Mouse (Mus musculus) monocyte, adult 2 months (primary cell): Measurements from ENCODE around the gene Emx2.

Source experiments
- DNase-seq, 2 experiments: peaks; one replicate each; pipeline ENCODE4 v3.0.0; 2022; ENCODE audit warnings: low spot score in 2 of 2, low read depth in 1 of 2

Gene Emx2

DNA sequence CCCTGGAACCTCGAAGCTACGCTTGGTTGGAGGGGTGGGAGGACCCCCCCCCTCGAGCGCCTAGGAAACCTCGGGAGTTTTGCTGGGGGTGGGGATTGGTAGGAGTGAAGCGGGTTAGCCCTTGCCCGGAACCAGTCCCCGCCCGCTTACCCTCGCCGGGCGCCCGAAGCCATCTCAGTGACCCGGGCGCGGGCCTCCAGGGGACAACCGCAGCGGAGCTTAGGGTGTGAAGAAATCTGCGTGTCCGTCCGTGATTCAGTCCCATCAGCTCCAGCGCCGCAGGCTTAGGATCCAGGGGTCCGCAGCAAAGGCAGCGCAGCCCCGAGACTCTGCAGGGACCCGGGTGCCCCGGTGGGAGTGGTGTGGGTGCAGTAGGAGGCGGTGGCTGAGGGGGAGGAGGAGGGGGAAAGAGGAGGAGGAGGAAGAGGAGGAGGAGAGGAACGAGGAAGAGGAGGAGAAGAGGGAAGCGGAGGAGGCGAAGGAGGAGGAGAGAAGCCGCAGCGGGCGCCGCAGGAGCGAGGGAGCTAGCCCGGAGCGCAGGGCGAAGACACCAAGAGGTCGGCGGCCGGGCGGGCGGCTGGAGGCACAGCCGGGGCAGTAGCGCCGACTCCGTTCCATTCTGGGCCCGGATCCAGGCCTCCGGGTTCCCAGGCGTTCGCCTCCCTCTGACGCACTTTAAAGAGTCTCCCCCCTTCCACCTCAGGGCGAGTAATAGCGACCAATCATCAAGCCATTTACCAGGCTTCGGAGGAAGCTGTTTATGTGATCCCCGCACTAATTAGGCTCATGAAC lies at the start of gene Emx2:
Emx2 (plus strand) TSS at position 422 of the 792 bp plus-strand sequence.
- DNase-seq: no peak

DNA sequence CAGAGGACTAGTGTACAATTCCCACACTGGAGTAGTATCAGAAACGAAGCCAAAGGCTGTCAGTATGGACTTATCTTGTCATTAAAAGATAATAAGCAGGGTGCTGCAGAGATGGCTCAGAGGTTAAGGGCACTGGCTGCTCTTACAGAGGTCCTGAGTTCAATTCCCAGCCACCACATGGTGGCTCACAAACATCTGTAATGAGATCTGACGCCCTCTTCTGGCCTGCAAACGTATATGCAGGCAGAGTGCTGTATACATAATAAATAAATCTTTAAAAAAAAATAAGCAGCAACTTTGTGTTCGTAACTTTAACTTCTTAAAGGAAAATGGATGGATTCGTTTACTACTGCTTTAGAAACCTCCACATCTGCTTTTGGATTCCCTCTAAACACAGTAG lies 44.0 kb upstream of the Emx2 start:
- DNase-seq: no peak

DNA sequence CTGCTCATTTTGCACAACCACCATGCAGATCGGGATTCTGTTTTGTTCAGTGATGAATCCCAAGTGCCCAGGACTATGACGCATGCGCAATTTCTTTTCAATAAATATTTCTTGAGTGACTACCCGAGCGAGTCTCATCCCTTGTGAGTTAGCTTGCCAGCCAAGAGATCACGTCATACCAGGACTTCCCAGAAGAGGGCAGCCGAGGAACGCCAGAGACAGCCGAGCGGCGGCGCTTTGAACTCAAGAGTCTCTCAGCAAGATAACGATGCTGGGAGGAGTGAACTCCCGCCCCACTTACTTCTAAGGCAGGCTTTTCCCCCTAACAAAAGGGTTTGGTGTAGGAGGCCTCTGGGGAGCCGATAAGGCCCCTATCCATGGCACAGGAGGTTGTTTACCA lies 40.1 kb upstream of the Emx2 start:
- peak; percentile 3 to 48 for DNase-seq

DNA sequence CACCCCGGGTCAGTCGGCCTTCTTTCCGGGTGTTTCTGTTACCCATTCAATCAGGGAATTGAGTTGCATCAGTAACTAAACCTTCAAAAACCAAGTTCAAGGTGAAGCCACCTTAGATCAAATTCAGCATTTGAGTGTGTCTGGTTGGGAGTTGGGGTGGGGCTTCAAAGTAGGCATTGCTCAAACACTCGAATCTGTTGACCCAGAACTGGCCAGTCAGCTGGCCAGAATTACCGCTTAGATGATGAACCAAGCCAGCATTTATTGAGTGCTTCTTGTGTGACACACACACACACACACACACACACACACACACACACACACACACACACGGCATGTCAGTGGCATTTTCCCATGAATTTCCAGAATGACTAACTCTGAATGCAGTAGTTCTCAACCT lies 39.5 kb upstream of the Emx2 start:
- no peak for DNase-seq

DNA sequence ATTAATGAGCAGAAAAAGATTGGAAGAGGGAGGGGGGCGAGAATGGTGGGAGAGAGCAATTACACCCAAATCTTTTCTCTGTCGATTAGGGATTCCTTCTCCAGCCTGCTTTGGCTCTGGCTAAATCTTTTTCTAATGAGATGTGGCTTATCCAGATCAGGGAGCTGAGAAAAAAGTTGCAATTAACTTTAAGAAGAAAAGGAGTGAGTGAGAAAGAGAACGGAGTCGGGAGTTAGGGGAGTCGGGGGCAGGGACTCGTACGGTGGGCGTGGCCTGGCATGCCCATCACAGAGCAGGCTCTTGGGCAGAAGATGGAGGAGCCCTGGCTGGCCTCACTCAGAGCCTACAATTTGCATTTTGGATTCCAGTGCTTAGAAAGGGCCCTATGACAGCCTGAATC lies 35.8 kb upstream of the Emx2 start:
- DNase-seq: no peak

DNA sequence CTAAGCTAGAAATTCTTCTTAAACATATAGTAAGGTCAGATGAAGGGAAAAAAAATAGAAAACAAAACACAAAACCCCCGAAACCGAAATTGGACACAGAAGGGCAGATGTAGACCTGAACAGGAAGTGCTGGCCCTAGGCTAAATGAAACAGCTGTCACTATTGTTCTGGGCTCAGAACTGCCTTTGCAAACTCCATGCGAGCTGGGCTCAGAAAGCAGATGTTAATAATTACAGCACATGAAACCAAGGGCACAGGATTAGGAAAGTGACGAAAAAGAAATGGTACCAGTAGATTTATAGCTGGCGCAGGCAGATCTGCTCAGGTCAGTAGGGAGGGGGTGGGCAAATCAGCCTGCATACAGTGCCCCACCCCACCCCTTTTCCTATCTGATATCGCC lies 34.5 kb upstream of the Emx2 start:
- DNase-seq: no peak

DNA sequence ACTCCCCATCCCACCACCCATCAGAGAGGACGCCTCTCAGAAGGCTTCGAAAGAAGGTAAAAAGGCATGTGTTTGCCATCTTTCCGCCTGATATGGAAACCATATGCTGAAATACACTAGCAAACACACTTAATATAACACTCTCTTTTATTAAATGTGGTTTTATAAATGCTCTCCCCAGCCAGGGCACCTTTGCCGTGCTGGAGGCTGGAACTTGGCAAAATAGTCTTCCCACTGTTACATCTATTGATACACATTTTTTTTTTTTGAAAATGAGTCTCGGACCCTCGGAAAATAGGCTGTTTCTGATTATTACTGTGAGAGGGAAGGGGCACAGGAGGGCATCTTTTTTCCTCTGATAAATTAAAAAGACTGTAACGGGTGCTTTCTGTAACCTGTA lies 33.2 kb upstream of the Emx2 start:
- no peak for DNase-seq

DNA sequence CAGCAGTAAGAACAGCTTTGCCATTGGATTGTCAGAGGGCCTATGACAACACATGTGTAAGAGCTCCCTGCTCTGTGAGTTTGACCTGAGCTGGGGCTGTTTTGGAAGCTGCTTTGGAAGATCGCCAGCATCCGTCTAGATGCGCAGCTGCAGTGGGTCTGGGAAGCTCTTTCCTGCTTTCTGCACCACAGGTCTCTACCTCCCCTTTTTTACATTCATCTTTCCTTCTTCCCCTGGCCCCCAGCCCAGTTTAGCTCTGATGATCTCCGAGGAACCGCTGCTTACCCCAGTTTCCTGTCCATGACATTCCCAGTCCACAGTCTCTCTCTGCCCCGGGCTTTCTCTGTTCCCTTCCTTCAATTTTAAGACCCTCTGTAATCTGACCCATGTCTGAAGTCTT lies 25.9 kb upstream of the Emx2 start:
- DNase-seq: no peak

DNA sequence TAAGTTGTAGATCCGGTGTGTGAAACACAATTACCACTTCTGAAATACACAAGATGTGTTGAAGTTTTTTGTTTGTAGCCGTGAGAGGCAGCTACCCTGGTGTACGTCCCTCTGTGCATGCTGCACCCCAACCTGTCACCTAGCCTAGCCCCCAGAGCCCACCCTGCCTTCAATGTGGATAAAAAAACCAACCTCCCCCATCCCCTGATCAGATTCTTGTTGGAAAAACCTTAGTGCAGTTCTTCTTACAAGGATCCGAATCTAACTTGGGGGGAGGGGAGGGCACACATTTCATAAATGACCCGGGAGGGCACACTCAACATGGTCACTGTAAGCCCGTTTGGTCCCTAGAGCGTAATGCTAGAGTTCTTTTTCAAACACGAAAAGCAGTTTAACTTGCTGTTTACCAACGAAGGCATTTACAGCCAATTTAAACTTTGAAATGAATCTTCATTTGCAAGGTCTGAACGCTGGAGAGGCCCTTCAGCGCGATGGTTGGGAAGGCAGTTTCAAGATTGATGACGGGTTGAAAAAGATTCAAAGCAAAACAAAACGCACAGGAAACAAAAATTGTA lies 7.5 kb upstream of the Emx2 start:
- no peak for DNase-seq

DNA sequence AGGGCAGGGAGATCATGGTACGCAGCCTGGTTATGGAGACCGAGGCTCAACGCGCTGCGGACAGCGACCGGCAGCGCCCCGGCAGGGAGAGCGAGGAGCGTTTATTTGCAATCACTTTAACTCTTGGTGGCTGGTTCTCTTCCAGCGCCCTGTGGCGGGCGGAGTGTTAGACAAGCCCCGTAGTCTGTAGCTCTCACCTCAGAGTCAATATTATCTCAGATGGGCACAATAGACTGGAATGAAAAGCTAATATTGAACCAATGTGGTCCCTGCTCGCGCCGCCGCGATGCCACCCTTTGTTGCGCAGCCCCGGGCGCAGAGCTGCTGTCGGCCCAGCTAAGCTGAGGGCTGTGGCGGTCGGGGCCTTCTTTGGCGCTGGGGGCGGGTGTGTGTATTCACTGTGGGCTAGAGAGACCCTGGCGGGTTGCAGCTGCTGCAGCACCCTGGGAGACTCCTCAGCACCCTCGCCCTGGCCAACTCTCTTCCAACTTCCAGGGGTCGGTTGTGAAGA lies 6.7 kb upstream of the Emx2 start:
- no peak for DNase-seq

DNA sequence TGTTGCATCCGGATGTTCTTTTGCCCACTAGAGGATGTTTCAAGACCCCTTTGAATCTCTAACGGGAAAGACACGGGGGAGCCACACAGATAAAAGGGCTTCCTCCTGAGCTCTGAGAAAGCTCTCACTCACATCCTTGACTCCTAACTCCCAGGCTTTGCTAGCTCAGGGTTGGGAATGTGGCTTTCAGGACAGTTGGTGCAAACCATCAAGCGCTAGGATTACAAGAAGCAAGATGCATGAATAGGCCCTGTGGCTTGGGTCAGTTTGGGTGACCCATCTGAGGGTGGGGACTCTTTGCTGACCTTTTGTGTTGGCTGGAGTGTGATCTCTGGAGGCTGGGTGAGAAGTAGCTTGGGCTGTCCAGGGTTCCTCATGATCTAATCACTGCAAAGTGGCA lies 5.9 kb upstream of the Emx2 start:
- DNase-seq: no peak

DNA sequence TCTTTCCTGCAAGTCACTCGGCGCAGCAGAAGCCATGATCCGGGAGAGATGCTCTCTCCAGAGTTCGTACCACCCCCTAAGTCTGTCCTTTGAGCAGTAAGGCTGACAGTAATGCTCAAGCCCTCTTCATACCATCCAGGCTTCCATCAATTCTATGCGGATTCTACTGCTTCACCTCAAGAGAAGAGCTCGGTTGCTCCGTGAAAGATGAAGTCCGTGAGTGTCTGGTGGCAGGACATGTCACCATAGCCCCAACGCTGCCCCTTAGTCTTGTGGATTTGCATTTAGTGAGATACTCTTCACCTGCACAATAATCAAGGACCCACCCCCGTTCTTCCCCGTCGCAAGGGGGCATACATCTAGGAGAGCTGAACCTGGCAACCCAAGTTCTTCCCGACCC lies 4.6 kb upstream of the Emx2 start:
- DNase-seq: no peak

DNA sequence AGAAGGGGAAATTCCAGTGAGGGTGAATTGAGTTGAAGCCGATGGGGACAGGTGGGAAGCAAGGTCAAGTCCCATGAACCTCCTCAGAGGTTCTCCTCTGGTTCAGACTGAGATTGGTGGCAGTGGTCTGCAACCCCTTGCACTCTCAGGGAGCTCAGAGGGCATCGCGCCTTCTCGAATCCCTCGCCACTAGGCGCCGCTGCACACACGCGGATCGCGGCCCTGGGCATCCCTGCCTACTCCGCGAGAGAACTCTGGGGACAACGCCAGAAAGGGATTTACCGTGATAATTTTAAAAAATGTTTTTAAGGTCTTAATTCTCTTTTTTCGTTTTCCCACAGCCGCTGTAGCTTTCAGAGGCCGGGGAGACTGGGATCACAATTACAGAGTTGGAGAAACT lies 4.0 kb upstream of the Emx2 start:
- DNase-seq: no peak

DNA sequence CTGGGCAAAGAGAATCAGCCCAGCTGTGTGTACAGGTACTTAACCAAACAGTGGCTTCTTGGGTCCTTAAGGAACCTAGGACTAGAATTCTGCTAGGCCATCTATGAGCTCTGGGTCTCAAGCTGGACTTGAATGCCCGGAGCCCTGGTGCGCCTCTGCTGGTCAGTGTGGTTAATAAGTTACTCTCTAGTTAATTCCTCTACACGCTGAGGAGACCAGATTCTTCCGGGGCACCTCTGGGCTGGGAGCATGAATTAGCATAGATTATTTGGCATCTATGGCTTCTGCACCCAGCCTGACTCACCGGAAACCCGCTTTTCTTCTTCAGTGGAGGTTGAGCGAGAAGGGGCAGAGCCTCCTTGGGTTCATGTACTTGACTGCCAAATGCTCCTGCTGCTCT lies 2.5 kb upstream of the Emx2 start:
- no peak for DNase-seq

DNA sequence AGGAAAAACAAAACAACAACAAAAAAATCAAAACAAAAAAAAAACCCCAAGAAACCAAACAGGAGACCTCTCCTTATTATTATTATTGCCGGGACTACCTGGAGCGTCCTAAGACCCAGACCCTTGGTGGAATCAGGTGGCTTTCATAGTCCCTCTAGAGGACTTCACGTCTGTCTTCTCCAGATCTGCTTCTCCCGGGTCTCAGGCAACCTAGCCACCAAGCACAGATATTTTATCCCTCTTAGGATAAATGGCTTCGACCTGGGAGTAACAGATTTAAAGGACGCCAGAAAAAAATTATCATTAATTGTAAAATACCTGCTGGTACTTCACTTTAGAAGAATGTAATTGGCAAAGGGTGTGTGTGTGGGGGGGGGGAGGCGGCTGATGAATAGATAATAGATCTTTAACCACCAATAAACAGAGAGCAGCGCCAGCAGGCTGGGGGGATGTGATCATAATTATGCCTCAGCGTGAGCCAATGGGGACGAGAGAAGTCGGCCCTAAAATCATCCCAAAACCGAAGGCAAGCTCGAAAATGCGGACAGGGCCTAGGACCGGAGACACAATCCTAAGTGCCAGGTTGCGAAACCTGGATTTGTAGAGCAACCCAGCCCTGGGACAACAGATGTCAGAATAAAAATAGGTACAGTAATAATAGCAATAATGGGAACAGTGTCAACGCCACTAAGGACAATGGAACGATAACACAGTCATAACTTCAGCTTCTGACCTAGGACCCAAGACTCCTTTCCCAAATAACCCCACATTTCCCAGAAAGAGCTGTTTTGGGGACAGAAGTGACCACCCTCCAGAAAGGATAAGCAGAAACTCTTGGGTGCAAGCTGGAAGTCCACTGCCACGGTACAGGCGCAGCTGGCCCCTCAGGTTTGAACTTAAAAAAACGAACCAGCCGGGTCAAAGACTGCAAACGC lies 894 bp upstream of the Emx2 start:
- DNase-seq: no peak

DNA sequence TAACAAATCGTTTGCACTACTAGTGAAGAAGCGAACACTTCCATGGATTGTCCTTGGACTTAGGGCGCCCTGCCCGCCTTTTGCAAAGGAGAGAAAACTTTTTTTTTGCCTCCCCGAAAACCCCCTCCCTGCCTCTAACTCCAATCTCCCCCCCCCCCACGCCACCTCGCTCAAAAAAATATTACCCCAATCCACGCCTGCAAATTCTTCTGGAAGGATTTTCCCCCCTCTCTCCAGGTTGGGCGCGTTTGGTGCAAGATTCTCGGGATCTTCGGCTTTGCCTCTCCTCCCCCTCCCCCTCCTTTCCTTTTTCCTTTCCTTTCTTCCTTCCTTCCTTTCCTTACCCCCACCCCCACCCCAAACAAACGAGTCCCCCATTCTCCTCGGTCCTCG lies 567 bp downstream of the Emx2 start:
- DNase-seq: no peak

DNA sequence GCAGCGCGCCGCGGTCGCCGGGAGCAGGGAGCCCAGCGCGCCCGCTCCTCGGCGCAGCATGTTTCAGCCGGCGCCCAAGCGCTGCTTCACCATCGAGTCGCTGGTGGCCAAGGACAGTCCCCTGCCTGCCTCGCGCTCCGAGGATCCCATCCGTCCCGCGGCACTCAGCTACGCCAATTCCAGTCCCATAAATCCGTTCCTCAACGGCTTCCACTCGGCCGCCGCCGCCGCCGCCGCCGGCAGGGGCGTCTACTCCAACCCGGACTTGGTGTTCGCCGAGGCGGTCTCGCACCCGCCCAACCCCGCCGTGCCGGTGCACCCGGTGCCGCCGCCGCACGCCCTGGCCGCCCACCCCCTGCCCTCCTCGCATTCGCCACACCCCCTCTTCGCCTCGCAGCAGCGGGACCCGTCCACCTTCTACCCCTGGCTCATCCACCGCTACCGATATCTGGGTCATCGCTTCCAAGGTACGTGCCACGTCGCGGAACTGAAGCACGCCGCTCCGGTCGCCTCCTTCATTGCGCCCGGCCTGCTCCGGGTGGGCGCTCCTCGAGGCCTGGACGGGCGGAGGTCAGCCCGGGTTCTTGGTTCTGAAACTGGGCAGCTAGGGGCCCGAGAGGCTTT lies 1.1 kb downstream of the Emx2 start:
- DNase-seq: no peak

DNA sequence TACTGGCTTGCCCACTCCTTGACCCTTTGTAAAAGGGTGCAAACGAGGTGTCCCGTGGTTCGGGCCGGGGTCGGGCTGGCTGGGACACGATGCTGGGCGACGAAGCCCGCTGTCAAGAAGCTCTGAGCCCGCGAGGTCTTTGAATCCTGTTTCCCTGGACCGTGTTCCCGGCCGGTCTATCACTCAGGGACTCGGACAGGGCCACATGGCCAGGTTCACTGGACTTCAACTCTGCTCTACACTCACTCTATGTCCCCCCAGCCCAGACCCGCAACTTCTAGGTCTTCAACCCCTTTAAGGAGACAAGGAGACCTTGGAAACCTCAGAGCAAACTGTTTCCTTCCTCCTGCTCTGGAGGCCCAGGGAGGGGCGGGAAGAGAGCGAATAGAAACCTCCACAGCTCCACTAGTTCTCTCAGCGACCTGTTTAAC lies 1.7 kb downstream of the Emx2 start:
- no peak for DNase-seq

DNA sequence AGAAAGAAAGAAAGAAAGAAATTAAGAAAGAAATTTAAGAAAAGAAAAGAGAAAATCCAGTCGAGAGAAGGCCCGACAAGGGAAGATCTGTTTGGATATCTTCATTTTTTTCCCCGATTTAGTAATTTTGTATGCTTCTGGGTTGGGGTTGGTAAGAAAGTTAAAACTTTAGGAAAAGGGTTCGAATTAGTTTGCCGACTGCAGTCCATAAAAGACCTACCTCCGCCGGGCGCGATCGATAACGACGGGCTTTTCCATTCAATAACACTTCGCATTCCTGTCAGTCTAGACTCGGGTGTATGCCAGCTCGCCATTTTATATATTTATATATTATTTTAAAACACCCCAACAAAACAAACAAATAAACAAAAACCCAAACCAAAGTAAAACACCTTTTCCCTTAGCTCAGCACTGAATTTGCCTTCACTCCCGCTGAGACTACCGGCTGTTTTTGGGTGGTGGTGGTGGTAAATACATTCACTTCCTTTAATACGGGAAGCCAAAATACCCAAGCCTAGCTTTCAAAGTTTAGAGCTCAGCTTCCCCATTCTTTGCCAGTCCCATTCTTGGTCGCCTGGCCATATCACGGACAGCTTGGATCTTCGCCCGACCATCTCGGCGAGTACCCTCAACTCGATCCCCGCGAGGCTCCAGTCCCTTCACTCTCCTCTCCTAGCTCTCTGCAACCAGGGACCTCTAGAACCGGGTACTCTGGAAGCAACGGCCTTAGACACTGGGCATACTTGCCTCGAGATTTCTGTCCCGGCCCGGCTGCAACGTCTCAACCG lies 2.4 kb downstream of the Emx2 start:
- DNase-seq: no peak
